Mouse (Mus musculus): Measurements from ENCODE around the gene Cpvl. TPM values are rescaled to one million over a fixed set of nuclear protein-coding genes. Genes with fewer than 3 reads are reported as not detected.

The Cpvl gene
- total and polyA plus RNA-seq, 3 experiments = not detected

GRCm38 (mm10) chr6:53995519-53995918 is 17.0 kb upstream of the Cpvl start:
- no peak overlapping the region for H3K27ac ChIP-seq (ENCODE audit: control insufficient read depth, low read depth, low read length)
- H3K27me3 ChIP-seq (ENCODE audit: control insufficient read depth in 1 of 2, insufficient read depth in 2 of 2, low read length in 2 of 2) = no peaks in the 10 kb centered on the region
- no peak overlapping the region for H3K9ac ChIP-seq (ENCODE audit: control insufficient read depth, low read depth, low read length, poor library complexity, severe bottlenecking)
- DNase-seq (ENCODE audit: low read depth, low spot score) = no peak
- TF ChIP-seq NRF1 (IDR thresholded peaks at IDR 0.05; ENCODE audit: insufficient read depth, low read depth, low read length, poor library complexity, severe bottlenecking) = no peak
- H3K36me3 ChIP-seq (ENCODE audit: control insufficient read depth in 1 of 2, insufficient read depth in 2 of 2, low read length in 2 of 2) = no peaks in the 10 kb centered on the region
- H3K9me3 ChIP-seq (replicated peaks; ENCODE audit: insufficient read depth, low read length) = no peaks in the 10 kb centered on the region
- no peaks in the 10 kb centered on the region for H3K79me2 ChIP-seq (ENCODE audit: control insufficient read depth, insufficient read depth, low read length, poor library complexity)
- no peak overlapping the region for H3K4me3 ChIP-seq (ENCODE audit: control insufficient read depth in 1 of 2, insufficient read depth in 1 of 2, low read depth in 2 of 2, low read length in 2 of 2)
- H3K4me1 ChIP-seq (ENCODE audit: control insufficient read depth in 1 of 2, insufficient read depth in 2 of 2, low read length in 2 of 2) = no peaks in the 10 kb centered on the region

DNA sequence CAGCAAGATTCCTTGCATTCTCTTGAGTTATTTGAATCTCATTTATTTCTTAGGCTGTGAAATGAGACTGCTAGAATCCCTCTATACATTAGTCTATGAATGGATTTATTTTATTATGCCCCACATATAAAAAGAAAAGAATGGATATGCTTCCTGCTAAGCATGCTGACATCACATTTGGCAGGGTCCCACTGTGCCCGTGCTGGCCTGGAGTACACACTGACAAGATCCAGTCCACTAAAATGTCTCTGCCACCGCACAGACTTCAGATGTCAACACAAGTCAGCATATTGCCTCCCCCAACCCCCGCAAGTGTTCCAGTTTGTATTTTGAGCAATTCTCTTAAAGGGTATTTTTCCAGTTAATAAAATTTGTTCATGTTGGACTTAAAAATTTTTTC is 13.9 kb upstream of the Cpvl start:
- no peaks in the 10 kb centered on the region for H3K79me2 ChIP-seq (ENCODE audit: control insufficient read depth, insufficient read depth, low read length, poor library complexity)
- H3K27ac ChIP-seq (ENCODE audit: control insufficient read depth, low read depth, low read length) = no peak overlapping the region
- no peaks in the 10 kb centered on the region for H3K4me1 ChIP-seq (ENCODE audit: control insufficient read depth in 1 of 2, insufficient read depth in 2 of 2, low read length in 2 of 2)
- H3K4me3 ChIP-seq (ENCODE audit: control insufficient read depth in 1 of 2, insufficient read depth in 1 of 2, low read depth in 2 of 2, low read length in 2 of 2) = no peak overlapping the region
- H3K27me3 ChIP-seq (ENCODE audit: control insufficient read depth in 1 of 2, insufficient read depth in 2 of 2, low read length in 2 of 2) = no peaks in the 10 kb centered on the region
- DNase-seq (ENCODE audit: low read depth, low spot score) = no peak
- H3K36me3 ChIP-seq (ENCODE audit: control insufficient read depth in 1 of 2, insufficient read depth in 2 of 2, low read length in 2 of 2) = no peaks in the 10 kb centered on the region
- TF ChIP-seq MAX (IDR thresholded peaks at IDR 0.05; ENCODE audit: low read length) = no peak
- TF ChIP-seq BHLHE40 (IDR thresholded peaks at IDR 0.05; ENCODE audit: borderline replicate concordance, low read depth, low read length) = no peak
- TF ChIP-seq NRF1 (IDR thresholded peaks at IDR 0.05; ENCODE audit: insufficient read depth, low read depth, low read length, poor library complexity, severe bottlenecking) = no peak
- no peak for TF ChIP-seq TCF12 (IDR thresholded peaks at IDR 0.05; ENCODE audit: low read depth, low read length)
- no peak for TF ChIP-seq GATA1 (IDR thresholded peaks at IDR 0.05; ENCODE audit: low read depth, low read length)
- TF ChIP-seq MXI1 (IDR thresholded peaks at IDR 0.05; ENCODE audit: low read depth, low read length) = no peak
- TF ChIP-seq ZKSCAN1 (IDR thresholded peaks at IDR 0.05; ENCODE audit: low read depth, low read length) = no peak
- TF ChIP-seq E2F4 (IDR thresholded peaks at IDR 0.05; ENCODE audit: borderline replicate concordance, low read depth, low read length) = no peak
- no peak for TF ChIP-seq GABPA (IDR thresholded peaks at IDR 0.05; ENCODE audit: low read depth, low read length)
- TF ChIP-seq HCFC1 (IDR thresholded peaks at IDR 0.05; ENCODE audit: low read depth, low read length) = no peak
- TF ChIP-seq MYC (IDR thresholded peaks at IDR 0.05; ENCODE audit: low read depth, low read length) = no peak
- no peak for TF ChIP-seq ZNF384 (IDR thresholded peaks at IDR 0.05; ENCODE audit: low read depth, low read length)
- no peak for TF ChIP-seq TBP (IDR thresholded peaks at IDR 0.05; ENCODE audit: low read depth, low read length)
- TF ChIP-seq EP300 (IDR thresholded peaks at IDR 0.05; ENCODE audit: low read depth in 1 of 2, low read length in 2 of 2) = no peak
- no peak for TF ChIP-seq RCOR1 (IDR thresholded peaks at IDR 0.05; ENCODE audit: low read depth, low read length)
- no peak for TF ChIP-seq CHD2 (IDR thresholded peaks at IDR 0.05; ENCODE audit: low read length)
- no peak for TF ChIP-seq CHD1 (IDR thresholded peaks at IDR 0.05; ENCODE audit: low read depth, low read length)
- no peaks in the 10 kb centered on the region for H3K9me3 ChIP-seq (replicated peaks; ENCODE audit: insufficient read depth, low read length)
- no peak overlapping the region for H3K9ac ChIP-seq (ENCODE audit: control insufficient read depth, low read depth, low read length, poor library complexity, severe bottlenecking)

Data from MEL (cell line).